Mouse (Mus musculus) lung, postnatal 14 days (tissue): ENCODE data around the gene Adamts3.

Experiments used
- DNase-seq: peaks from one replicate; pipeline ENCODE4 v3.0.0; 2021

Adamts3 gene

DNA sequence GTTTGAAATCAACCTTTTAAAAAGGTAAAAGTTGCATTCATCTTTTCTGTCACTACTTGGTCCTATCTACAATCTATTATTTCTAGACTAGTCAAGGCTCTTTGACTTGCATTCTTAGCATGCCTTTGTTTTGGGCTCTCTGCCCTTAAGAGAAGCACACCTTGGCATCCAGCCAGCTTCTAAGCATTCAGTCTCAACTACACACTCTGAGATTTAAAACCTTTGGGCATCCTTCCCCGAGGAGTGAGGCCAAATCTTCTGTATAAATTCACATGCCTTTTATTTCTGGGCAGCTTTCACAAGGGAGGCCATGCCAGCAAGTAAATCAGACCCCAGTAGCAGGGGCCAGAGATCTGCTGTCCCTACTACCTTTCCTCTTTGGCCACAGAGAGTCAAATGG lies 178.9 kb downstream of the Adamts3 start:
- peak; percentile 56 for DNase-seq

DNA sequence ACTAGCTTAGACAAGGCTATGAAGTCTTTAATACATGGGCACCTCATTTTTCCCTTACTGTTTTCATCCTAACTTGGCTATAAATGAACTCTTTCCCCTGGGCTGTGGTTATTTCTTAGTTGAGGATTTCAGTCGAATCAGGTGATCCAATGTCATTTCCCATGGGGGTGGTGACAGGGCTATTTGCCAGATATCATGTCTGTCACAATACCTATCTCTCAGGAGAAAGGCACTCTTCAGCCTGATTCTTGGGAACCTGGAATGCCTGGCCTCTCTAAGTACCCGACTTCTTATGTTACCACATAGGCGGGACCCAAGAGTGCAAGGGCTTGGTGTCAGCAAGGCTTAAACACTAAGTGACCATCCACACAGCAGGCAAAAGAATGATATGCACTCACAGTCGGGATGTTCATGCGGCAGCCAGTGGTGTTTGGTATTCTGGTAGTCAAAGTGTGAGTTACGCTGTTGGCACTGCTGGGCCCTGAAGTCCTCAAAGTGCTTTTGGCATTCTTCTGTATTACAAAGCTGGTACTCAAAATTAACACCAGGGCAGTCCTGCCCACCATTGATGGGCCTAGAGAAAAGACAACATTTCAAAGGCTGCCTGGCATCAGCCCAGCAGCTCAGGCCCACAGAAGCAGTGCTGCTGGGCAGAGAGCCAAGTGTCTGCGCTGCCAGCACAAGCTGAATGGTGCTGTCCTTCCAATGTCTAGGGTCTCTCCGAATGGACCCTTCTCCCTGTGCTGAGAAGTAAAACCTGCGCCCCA lies 181.7 kb downstream of the Adamts3 start:
- DNase-seq = peak; percentile 41

DNA sequence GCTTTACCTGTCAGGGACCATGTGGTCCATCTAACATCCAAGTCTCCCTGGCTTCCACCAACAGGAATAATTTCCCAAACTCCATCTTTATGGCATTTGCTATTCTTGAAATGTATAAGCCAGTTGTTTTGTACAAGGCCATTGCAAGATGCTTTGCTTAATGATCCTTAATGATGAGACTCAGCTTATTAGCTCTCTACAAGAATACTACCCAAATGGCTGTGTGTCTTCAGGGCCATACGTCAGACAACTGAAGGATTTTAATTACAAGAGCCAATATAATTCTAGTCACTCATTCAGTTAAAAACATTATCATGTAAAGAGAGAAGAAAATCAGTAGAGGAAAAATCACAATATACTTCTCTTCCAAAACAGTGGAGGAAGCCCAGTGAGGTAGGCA lies 195.3 kb downstream of the Adamts3 start:
- DNase-seq = no peak

DNA sequence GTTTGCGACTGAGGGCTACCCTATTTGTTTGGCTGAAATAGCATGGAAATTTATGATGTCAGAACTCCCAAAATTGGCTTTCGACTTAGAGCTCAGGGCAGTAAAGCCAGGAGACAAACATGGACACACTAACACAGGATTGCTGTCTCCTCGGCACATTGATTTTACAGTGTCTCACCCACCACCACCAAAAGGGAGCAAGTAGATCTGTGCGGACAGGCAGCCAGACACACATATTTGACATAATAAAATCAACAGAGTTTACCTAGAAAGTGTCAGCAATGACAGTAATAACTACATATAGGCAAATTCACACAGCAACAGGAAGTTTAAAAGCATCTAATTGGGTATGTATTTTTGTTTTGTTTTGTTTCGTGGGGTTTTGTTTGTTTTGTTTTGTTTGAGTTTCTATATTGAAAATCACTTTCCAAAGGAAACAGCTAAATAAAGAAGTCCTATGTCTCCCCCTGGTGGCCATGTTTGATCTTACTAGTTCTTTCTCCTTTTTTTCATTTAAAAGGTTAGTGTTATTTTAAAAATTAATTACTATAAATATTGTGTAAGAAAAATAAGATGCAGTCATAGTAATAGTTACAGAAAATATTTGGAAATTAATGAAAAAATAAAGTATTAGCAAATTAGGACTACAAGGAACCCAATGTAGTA lies 203.1 kb downstream of the Adamts3 start:
- DNase-seq = peak; percentile 78

DNA sequence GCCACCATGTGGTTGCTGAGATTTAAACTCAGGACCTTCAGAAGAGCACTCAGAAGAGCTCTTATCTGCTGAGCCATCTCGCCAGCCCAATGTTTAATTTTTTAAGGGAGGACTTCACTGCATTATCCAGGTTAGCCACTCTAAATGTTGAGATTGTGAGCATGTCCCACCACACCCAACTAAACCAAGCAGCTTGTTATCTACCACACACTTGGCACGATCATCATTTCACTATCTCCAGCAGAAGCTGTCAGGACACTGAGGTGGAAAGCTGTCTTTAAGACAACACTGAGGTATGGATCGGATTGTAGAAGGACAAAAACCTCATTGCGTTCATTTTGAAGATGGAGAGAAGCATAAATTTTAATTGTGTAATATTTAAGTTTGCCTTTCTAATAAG lies 205.0 kb downstream of the Adamts3 start:
- DNase-seq = no peak

DNA sequence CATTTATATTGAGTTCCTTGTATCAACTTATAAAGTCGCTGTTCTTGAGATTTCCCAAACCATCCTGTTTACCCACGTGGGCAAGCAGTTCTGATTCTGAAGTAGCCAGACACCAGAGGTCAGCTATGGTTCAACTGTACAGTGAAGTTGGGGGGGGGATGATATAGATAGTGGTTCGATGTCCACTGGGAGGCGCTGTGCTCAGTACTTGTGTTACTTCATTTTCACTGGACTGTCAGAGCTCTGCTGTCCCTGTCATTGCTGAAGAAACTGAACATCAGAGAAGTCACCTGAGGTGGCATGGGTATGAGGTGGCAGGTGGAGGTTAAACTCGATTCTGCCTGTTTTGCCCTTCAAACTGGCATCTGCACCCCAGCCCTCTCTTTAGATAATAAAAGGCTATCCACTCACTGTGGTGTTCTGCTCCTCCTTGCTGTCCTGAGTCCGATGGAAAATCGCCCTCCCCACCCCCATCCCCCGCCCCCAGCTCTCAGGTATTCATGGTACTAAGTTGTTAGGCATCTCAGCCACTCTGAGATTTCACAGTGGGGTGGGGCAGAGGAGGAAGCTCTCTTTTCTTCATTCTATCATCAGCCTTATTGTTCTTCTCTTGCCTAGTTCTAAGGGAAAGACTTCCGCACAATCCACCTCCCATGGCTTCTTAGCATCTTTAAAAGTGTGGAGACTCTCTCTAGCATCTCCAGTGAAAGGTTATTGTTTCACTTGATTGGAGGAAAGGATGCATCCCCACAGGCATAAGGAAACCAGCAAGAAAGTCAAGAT lies 208.9 kb downstream of the Adamts3 start:
- no peak for DNase-seq

DNA sequence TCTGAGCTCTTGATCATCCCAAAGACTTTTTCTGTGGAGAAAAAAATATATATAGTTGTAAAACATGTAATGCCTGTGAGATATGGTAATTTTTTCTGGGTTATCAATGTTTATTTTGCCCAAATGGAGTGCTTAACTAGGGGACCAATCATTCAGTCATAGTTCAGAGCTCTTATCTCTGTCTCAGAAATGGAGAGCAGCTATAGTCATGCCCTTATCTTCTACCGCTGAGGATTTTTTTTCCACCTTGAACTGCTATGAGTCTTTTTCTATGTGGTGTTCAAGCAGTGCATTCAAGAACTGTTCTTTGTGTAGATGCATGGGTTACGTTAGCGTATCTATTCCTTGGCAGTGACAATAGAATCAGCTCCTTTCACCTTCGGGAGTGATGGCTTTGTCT lies 210.2 kb downstream of the Adamts3 start:
- DNase-seq = no peak

DNA sequence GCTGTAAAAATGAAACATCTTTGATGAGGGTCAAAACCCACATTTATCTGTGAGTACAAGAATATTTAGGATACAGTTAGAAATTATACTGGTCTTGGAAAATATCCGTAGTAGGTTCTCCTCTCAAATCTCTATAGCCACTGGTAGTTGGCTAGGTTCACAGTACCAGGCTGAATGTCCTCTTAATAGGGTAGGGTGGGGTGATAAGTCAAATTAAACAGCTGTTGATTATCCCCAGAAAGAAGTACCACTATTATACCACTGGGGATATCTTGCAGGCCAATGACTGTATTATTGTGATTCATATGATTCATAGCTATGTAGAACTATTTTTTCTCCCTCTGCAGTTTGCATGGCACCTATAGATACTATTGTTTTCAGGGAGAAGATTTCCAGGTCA lies 228.8 kb downstream of the Adamts3 start:
- no peak for DNase-seq

DNA sequence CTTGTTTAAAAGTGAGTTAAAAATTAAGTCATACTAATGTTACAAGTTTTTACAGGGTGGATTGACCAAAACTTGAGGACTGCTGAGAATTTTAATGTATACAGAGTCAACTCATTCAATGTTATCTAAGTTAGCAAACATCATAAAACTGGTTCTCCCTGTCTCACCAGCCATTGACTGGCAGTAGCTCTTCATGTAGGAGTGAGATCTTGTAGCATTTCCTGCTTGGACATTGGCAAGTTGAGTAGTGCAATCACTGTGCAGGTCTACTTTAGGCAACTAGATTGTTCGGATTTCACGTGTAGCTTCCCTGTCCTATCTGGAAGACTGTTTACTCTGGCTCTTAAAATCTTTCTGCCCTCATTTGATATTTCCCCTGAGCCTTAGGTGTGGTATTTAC lies 229.3 kb downstream of the Adamts3 start:
- DNase-seq = no peak

DNA sequence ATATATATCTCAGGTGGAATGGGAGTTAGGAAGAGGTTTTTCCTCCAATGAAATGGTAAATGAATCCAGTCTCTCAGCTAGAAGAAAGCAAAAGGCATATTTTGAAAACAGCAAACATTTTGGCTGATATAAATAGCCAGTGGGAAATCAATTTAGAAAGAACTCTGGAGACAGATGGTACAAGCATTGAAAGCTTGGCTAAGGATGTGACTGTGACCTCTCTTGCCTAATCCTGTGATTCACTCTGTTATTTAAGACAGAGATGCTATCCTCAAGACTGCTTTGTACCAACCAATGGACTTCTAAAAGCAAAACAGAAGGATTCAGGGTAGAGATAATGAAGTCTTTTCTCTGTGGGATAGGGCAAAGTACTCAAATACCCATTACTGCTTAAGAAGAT lies 236.2 kb downstream of the Adamts3 start:
- DNase-seq = no peak

DNA sequence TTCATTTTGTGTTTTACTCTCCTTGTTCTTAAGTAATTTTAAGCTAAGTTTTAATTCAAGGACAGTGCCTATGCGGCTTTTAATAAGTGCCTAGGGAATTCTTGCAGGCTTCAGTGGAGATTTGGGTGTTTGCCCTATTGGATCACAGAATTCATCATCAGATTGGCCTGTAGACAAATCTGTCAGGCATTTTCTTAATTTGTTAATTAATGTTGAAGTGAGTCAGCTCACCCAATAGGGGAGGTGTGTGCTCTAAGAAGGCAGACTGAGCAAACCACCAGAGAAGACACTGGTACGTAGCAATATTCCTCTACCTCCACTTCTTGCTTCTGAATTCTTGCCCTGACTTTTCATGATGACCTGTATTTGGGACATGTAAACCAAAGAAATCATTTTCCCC lies 247.7 kb downstream of the Adamts3 start:
- DNase-seq = no peak

DNA sequence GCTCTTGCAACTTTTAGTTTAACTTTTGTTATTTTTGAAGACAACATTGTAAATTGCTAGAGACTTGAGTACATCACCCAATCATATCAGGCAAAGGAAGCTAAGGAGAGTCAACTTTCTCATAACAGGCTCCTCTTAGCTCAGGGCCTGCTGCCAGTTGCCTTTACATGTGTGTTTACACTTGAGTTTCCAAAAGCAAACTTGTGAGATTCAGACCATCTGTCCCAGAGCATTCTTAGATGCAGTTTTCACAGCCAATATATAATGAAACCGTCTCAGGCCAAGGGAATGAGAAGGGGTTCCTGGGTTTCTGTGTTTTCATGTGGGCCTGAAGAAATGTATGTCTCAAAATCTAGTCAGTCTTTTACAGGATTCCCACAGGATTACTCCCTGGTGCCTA lies 251.5 kb downstream of the Adamts3 start:
- no peak for DNase-seq
